Mouse (Mus musculus) bone marrow macrophage, adult 2 months (primary cell): ENCODE results near the gene Chchd1.

Experiments used
- CTCF ChIP-seq: IDR thresholded peaks from 2 replicates; pipeline ENCODE4 v1.5.1; 2012; ENCODE audit warnings: low read depth, mild to moderate bottlenecking, low read length, moderate library complexity
- POLR2A ChIP-seq: IDR thresholded peaks from 2 replicates; pipeline ENCODE4 v1.6.1; 2012; ENCODE audit warnings: mild to moderate bottlenecking, low read depth, low read length, borderline replicate concordance

- TF ChIP-seq POLR2A: no peak
- TF ChIP-seq CTCF: no peak
Measured at GRCm38 (mm10) chr14:20707201-20708190, 4.7 kb downstream of the Chchd1 start, which contains the start of gene Zswim8.
